Mouse (Mus musculus): ENCODE results near the gene Rrn3.

DNA sequence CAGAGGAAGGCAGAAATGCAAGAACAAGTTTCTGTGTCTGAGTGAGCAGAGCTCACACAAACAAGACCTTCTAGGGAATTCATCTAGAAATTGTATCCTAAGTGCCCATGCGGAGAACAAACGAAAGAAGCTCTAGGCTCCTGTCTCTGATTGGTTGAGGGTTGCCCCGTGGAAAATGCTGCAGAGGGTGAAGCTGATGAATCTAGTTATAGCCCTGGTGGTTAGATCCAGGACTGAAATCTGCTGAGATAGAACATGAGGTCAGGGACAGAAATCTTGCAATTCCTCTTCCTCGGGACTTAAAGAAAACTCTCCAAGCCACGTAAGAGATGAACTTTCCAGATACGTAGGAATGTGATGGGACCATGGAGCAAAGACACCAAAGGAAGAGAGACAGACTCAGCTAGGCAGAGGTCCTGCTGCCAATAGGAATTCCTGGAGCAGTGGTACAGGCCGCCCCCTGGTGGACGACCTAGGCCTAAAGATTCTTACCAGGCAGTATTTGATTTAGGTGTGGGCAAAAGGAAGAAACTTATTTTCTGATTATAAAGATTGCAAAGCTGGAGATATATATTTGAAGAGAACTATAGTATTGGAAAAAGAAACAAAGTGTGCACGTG is 46.9 kb upstream of the Rrn3 start:
- TF ChIP-seq CHD2 (IDR thresholded peaks at IDR 0.05; ENCODE audit: low read depth, low read length): no peak
- TF ChIP-seq ZNF384 (IDR thresholded peaks at IDR 0.05; ENCODE audit: low read depth, low read length): no peak
